Mouse (Mus musculus) bone marrow, adult 2 months (tissue): ENCODE results near the gene Rnf17. TPM values are rescaled to one million over a fixed set of nuclear protein-coding genes. Genes with fewer than 3 reads are reported as not detected.
A peak's percentile ranks its signal among the peaks of the same experiment; 100 is the strongest.

Experiments used
- H3K27ac ChIP-seq: fragments of 200-500 bp; 2 replicates; pipeline ENCODE4 v1.5.1; 2012; ENCODE audit warnings: low read depth, mild to moderate bottlenecking, control low read depth, inconsistent platforms, low read length; ENCODE audit not compliant: control insufficient read depth, poor library complexity, insufficient read depth
- H3K4me1 ChIP-seq: fragments of 200-500 bp; 2 replicates; pipeline ENCODE4 v1.6.1; 2011; ENCODE audit warnings: low read length; ENCODE audit not compliant: control insufficient read depth, insufficient read depth
- H3K4me3 ChIP-seq: fragments of 200-500 bp; replicated peaks from 2 replicates; pipeline ENCODE3; 2011; ENCODE audit warnings: mild to moderate bottlenecking, low read depth, low read length, control low read depth; ENCODE audit not compliant: control insufficient read depth
- CTCF ChIP-seq: fragments of 200-500 bp; IDR thresholded peaks from 2 replicates; pipeline ENCODE4 v1.5.1; 2011; ENCODE audit warnings: low read length, control low read depth; ENCODE audit not compliant: control insufficient read depth, insufficient read depth
- POLR2A ChIP-seq: fragments of 200-500 bp; IDR thresholded peaks from 2 replicates; pipeline ENCODE4 v1.6.1; 2011; ENCODE audit warnings: low read depth, mild to moderate bottlenecking, control low read depth, low read length, borderline replicate concordance; ENCODE audit not compliant: control insufficient read depth
- WGBS: fragments of 180-500 bp; shearing (Covaris S2); methylation state at CpG from one replicate; pipeline ENCODE4 v1.1.7; 2018; 5-methylcytosine and 5-hydroxymethylcytosine counted together
- polyA plus RNA-seq: library from polyadenylated mRNA; stranded (reverse); fragments of >200 nt; gene quantifications from 2 replicates; pipeline ENCODE4 v1.2.4, GENCODE M21; 2011; ENCODE audit warnings: low replicate concordance; ENCODE audit not compliant: missing spikeins, insufficient read depth, insufficient read length

The Rnf17 gene
- polyA plus RNA-seq, 1 experiment: 9.9 TPM

- Histone ChIP-seq H3K4me1 (no peaks in the 10 kb centered on the region), H3K27ac (no peak overlapping the region), H3K4me3 (no peak overlapping the region)
- WGBS: 61% methylated on average over 1 of the region's 1 CpGs
- TF ChIP-seq CTCF: no peak
- no peak for TF ChIP-seq POLR2A
These were observed 60.3 kb downstream of the Rnf17 start for GRCm38 (mm10) chr14:56462729-56463128.

GRCm38 (mm10) chr14:56468145-56468544, 65.8 kb downstream of the Rnf17 start:
- H3K27ac ChIP-seq: no peak overlapping the region
- no peaks in the 10 kb centered on the region for H3K4me1 ChIP-seq
- 57% methylated on average over 1 of the region's 1 CpGs for WGBS
- no peak for TF ChIP-seq POLR2A
- H3K4me3 ChIP-seq: no peak overlapping the region

- H3K4me3 ChIP-seq: no peak overlapping the region
- no peak overlapping the region for H3K27ac ChIP-seq
- TF ChIP-seq POLR2A (no peak), CTCF (no peak)
- H3K4me1 ChIP-seq: no peaks in the 10 kb centered on the region
These were observed 87.4 kb downstream of the Rnf17 start for GRCm38 (mm10) chr14:56489806-56490205.

- TF ChIP-seq CTCF: no peak
- no peak for TF ChIP-seq POLR2A
- Histone ChIP-seq H3K4me3 (no peak overlapping the region), H3K4me1 (no peaks in the 10 kb centered on the region), H3K27ac (no peak overlapping the region)
- WGBS: 77% methylated on average over 4 of the region's 4 CpGs
These were observed 100.0 kb downstream of the Rnf17 start for GRCm38 (mm10) chr14:56502407-56502806.

- WGBS: 69% methylated on average over 3 of the region's 3 CpGs
- H3K4me1 ChIP-seq: no peaks in the 10 kb centered on the region
- TF ChIP-seq CTCF (no peak), POLR2A (no peak)
These were observed 104.4 kb downstream of the Rnf17 start for GRCm38 (mm10) chr14:56506743-56507142.

GRCm38 (mm10) chr14:56512084-56512483, 109.7 kb downstream of the Rnf17 start:
- H3K4me1 ChIP-seq: no peaks in the 10 kb centered on the region
- no peak for TF ChIP-seq POLR2A
- peak; percentile 43; the same call in 1 of the 2 replicates for TF ChIP-seq CTCF
- 54% methylated on average over 6 of the region's 6 CpGs for WGBS
- H3K4me3 ChIP-seq: no peak overlapping the region
- no peak overlapping the region for H3K27ac ChIP-seq

More at GRCm38 (mm10) chr14:56506743-56507142, 104.4 kb downstream of the Rnf17 start:
- H3K4me3 ChIP-seq: no peak overlapping the region
- no peak overlapping the region for H3K27ac ChIP-seq

- WGBS: 64% methylated on average over 2 of the region's 2 CpGs
- H3K4me3 ChIP-seq: no peak overlapping the region
- no peak overlapping the region for H3K27ac ChIP-seq
- TF ChIP-seq CTCF: no peak
- TF ChIP-seq POLR2A: no peak
- H3K4me1 ChIP-seq: no peaks in the 10 kb centered on the region
These were observed 112.4 kb downstream of the Rnf17 start for GRCm38 (mm10) chr14:56514775-56515174.

GRCm38 (mm10) chr14:56530788-56531187, 128.4 kb downstream of the Rnf17 start:
- H3K4me1 ChIP-seq: no peaks in the 10 kb centered on the region
- TF ChIP-seq POLR2A (no peak), CTCF (no peak)
- no peak overlapping the region for H3K27ac ChIP-seq
- WGBS: 84% methylated on average over 2 of the region's 2 CpGs
- no peak overlapping the region for H3K4me3 ChIP-seq

- Histone ChIP-seq H3K4me1 (no peaks in the 10 kb centered on the region), H3K4me3 (no peak overlapping the region), H3K27ac (no peak overlapping the region)
- TF ChIP-seq POLR2A (no peak), CTCF (no peak)
- WGBS: 92% methylated on average over 1 of the region's 1 CpGs
These were observed 142.6 kb downstream of the Rnf17 start for GRCm38 (mm10) chr14:56544946-56545345.

GRCm38 (mm10) chr14:56545491-56545890, 143.1 kb downstream of the Rnf17 start:
- WGBS: 84% methylated on average over 4 of the region's 4 CpGs
- H3K4me3 ChIP-seq: no peak overlapping the region
- no peak overlapping the region for H3K27ac ChIP-seq
- H3K4me1 ChIP-seq: no peaks in the 10 kb centered on the region
- TF ChIP-seq CTCF (no peak), POLR2A (no peak)
